Mouse (Mus musculus) stomach, embryonic 16.5 days (tissue): ENCODE data around the gene Pgam2. TPM values are rescaled to one million over a fixed set of nuclear protein-coding genes. Genes with fewer than 3 reads are reported as not detected.
"Not testable (repeated sequence)": the region's sequence is repeated elsewhere in the genome, so short reads cannot be mapped to it uniquely, and the experiment has no call there.

ENCODE experiments used
- ATAC-seq: fragments of 200-750 bp; cut with Nextera tagmentation; 2 replicates; pipeline ENCODE4 v1.8.0; 2017; ENCODE audit warnings: moderate number of reproducible peaks, moderate TSS enrichment; ENCODE audit not compliant: insufficient read depth, low FRiP score
- H3K27ac ChIP-seq: fragments of 300-500 bp; sonication (generic); 2 replicates; pipeline ENCODE4 v1.5.1; 2014; ENCODE audit warnings: low read length
- H3K27me3 ChIP-seq: fragments of 300-500 bp; sonication (generic); 2 replicates; pipeline ENCODE4 v1.6.1; 2014; ENCODE audit warnings: low read length, control low read depth, mixed read lengths; ENCODE audit not compliant: control insufficient read depth, insufficient read depth
- H3K36me3 ChIP-seq: fragments of 300-500 bp; sonication (generic); 2 replicates; pipeline ENCODE4 v1.6.1; 2014; ENCODE audit warnings: low read length; ENCODE audit not compliant: control insufficient read depth, insufficient read depth
- H3K4me1 ChIP-seq: fragments of 300-500 bp; sonication (generic); 2 replicates; pipeline ENCODE4 v1.6.1; 2014; ENCODE audit warnings: low read length, control low read depth, mixed read lengths; ENCODE audit not compliant: control insufficient read depth, insufficient read depth
- H3K4me2 ChIP-seq: fragments of 300-500 bp; sonication (generic); 2 replicates; pipeline ENCODE4 v1.6.1; 2014; ENCODE audit warnings: low read depth, low read length, mixed read lengths
- H3K4me3 ChIP-seq: fragments of 300-500 bp; sonication (generic); replicated peaks from 2 replicates; pipeline ENCODE4 v1.5.1; 2014; ENCODE audit warnings: mild to moderate bottlenecking, low read length
- H3K9ac ChIP-seq: fragments of 300-500 bp; sonication (generic); 2 replicates; pipeline ENCODE4 v1.6.1; 2014; ENCODE audit warnings: low read length
- H3K9me3 ChIP-seq: fragments of 300-500 bp; sonication (generic); replicated peaks from 2 replicates; pipeline ENCODE4 v1.6.1; 2016; ENCODE audit warnings: low read length, control low read depth; ENCODE audit not compliant: control insufficient read depth
- WGBS: fragments of 180-500 bp; shearing (Covaris S2); extraction: QIAGEN DNeasy Blood & Tissue Kit; methylation state at CpG from one replicate; pipeline ENCODE4 v1.1.7; 2014; 5-methylcytosine and 5-hydroxymethylcytosine counted together
- polyA plus RNA-seq: library from polyadenylated mRNA; unstranded; fragments of >200 nt; fragmentation: Nextera tagmentation; extraction: Ambion mirVana; gene quantifications from 2 replicates; pipeline ENCODE4 v1.2.1, GENCODE M21; 2015

Pgam2 gene
- polyA plus RNA-seq, 1 experiment from 2014 or later = 78.0 TPM

DNA sequence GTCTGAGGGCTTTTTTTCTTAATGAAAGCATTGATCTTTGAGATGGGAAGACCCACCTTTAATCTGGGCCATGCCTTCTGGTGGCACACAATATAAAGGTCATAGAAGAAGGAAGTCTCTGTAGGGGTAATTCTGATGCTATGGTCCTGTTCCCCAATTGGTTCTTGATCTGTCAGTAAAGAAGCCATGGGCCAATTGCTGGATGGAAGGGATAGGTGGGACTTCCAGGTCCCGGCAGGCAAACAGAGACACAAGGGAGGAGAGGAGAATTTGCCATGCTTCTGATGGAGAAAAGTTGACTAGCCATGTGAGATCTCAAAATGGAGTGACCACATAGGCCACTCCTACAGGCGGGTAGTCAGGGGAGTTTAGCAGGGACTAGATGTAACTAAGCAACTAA is 15.7 kb upstream of the Pgam2 start:
- Histone ChIP-seq H3K4me3 (no peak overlapping the region), H3K9ac (no peak overlapping the region), H3K36me3 (no peaks in the 10 kb centered on the region), H3K9me3 (no peaks in the 10 kb centered on the region), H3K4me2 (no peak overlapping the region), H3K27ac (no peak overlapping the region), H3K4me1 (no peaks in the 10 kb centered on the region), H3K27me3 (no peaks in the 10 kb centered on the region)
- ATAC-seq = no peak
- WGBS = 61% methylated on average over 2 of the region's 2 CpGs

DNA sequence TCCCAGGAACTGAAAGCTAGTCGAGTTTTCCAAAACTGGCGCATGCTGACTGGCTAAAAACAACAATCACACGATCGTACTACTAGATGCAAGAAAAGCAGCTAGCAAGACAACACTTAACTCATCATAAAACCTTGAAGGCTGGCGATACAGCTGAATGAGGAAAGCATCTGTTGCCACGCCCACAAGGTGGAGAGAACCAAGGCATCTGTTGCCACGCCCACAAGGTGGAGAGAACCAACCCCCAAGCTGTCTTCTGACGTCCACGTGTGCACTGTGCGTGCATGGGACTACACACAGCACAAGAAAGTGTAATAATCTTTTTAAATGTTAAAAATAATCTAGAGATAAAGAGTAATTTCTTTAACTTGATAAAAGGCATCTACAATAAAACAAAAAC is 9.8 kb upstream of the Pgam2 start:
- H3K9me3 ChIP-seq = no peaks in the 10 kb centered on the region
- no peak overlapping the region for H3K4me3 ChIP-seq
- H3K4me2 ChIP-seq = no peak overlapping the region
- no peak for ATAC-seq
- 75% methylated on average over 10 of the region's 10 CpGs for WGBS
- H3K27me3 ChIP-seq = no peaks in the 10 kb centered on the region
- H3K27ac ChIP-seq = no peak overlapping the region
- H3K4me1 ChIP-seq = no peaks in the 10 kb centered on the region
- no peaks in the 10 kb centered on the region for H3K36me3 ChIP-seq
- no peak overlapping the region for H3K9ac ChIP-seq

DNA sequence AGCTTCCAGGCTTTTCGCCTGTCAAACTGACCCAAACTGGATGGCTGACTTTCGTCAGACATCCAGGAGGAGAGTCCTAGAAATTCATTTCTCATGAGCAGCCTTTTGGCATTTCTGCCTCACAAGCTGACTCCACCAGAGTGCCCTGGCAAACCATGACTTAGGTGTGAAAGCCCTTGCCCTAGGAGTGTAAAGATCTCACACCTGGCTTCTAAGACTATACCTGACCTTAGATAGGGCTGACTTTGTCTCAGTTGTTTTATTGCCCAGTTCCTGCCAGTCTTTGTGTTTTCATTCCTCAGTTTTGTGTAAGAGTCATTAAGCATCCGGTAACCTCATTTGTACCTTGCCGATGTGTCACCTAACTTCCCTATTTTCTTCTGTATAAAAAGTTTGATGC is 6.0 kb upstream of the Pgam2 start:
- H3K4me3 ChIP-seq, H3K9me3 ChIP-seq, H3K4me1 ChIP-seq, ATAC-seq, H3K36me3 ChIP-seq, H3K27me3 ChIP-seq, H3K9ac ChIP-seq, H3K27ac ChIP-seq, H3K4me2 ChIP-seq: not testable (repeated sequence)
- WGBS = 91% methylated on average over 4 of the region's 4 CpGs

DNA sequence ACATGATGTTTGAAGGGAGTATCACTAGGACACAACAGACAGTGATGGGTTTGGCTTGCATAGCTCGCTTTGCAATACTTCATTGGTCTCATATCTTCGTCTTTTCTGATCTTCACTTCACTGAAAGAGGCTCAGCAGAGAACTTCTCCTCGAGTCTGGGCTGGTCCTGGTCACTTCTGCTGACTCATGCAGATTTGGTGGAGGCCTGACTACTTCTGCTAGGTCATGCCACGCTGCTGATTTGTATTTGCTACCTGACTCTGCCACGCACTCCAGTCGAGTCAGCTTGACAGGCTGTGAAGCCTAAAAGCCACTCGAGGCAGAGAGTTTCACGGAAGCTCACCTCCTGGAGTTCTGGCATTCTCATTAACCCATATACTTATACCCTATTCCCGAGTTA is 4.4 kb upstream of the Pgam2 start:
- no peaks in the 10 kb centered on the region for H3K36me3 ChIP-seq
- no peaks in the 10 kb centered on the region for H3K9me3 ChIP-seq
- WGBS = 85% methylated on average over 9 of the region's 9 CpGs
- H3K4me1 ChIP-seq = no peaks in the 10 kb centered on the region
- H3K27me3 ChIP-seq = no peaks in the 10 kb centered on the region
- ATAC-seq = no peak
- H3K4me2 ChIP-seq = no peak overlapping the region
- no peak overlapping the region for H3K9ac ChIP-seq
- no peak overlapping the region for H3K4me3 ChIP-seq
- H3K27ac ChIP-seq = no peak overlapping the region

DNA sequence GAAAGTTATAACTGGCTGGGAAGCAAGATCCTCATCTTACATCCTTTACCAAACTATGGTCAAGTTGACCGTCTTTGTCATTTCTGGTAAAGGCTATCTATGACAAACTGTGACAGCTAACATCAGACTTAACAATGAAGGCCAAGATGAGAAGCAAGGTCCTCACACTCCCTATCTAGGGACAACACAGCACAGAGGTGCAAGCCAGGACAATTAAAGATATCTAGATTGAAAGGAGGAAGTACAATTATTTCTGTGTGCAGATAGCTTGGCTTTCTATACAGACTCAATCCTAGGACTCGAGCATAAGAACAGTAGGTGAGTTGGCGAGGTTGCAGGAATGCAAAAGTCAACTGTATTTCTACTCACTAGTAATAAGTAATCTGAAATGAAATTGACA is 2.2 kb upstream of the Pgam2 start:
- Histone ChIP-seq H3K27ac (no peak overlapping the region), H3K27me3 (no peaks in the 10 kb centered on the region), H3K4me3 (no peak overlapping the region), H3K9me3 (no peaks in the 10 kb centered on the region), H3K4me2 (no peak overlapping the region), H3K9ac (no peak overlapping the region), H3K4me1 (no peaks in the 10 kb centered on the region), H3K36me3 (no peaks in the 10 kb centered on the region)
- 79% methylated on average over 3 of the region's 3 CpGs for WGBS
- no peak for ATAC-seq

DNA sequence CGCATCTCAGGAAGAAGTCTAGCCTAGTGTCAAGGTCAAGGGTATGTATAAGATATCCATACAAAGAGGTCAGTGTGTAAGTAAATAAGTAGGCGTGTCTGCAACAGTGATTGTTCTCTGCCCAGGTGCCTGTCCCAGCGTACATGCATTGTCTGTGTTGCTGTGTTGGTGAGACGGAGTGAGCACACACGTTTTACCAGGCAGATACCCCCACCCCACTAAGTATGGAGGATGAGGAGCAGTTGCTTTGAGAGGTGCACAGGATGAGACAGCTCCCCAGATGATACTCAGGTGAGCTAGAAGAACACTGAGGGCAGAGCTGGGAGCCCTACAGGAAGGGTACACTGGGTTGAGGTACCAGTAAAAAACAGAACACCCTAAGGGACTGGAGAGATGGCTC is 641 bp upstream of the Pgam2 start:
- Histone ChIP-seq H3K4me1 (no peaks in the 10 kb centered on the region), H3K4me2 (no peak overlapping the region), H3K27ac (no peak overlapping the region), H3K4me3 (no peak overlapping the region), H3K9me3 (no peaks in the 10 kb centered on the region), H3K27me3 (no peaks in the 10 kb centered on the region), H3K36me3 (0 out of 2 replicates have a peak, but pooled peaks cover 3% of the 10 kb centered on the region), H3K9ac (no peak overlapping the region)
- WGBS = 52% methylated on average over 5 of the region's 5 CpGs
- no peak for ATAC-seq

DNA sequence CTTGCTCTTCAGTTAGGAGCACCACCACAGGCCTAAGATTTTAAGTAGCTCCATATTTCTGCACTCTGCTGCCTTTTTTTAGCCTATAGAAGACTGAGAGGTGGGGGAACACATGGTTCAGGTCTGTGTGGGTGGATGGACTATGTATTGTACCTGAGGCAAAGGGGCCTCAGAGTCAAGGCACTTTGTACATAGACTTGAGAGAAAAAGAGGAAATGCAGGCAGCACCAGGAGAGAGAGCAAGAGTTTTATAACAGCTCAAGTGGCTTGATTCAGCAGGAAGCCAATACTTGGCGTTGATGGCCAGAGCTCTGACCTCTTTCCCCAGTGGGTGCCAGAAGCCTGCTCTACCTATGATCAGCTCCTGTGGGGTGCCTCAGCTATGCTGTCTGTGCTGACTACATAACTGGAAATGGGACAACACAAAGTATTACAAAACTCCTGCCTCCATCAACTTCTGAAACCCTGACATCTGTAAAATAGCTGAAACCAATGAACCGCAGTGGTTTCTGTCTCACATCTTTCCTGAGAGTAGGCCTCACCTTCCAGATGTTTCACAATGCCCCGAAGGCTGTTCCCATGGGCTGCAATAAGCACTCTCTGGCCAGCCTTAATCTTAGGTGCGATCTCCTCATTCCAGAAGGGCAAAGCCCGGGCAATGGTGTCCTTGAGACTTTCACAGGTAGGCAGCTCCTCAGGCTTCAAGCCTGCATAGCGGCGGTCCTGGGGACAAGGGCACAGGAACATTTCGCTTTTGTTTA is 896 bp downstream of the Pgam2 start:
- Histone ChIP-seq H3K36me3 (0 out of 2 replicates have a peak, but pooled peaks cover 3% of the 10 kb centered on the region), H3K27me3 (no peaks in the 10 kb centered on the region), H3K9me3 (no peaks in the 10 kb centered on the region), H3K9ac (no peak overlapping the region), H3K4me3 (no peak overlapping the region), H3K4me2 (no peak overlapping the region), H3K27ac (no peak overlapping the region), H3K4me1 (no peaks in the 10 kb centered on the region)
- peak; percentile 2; the same call in 1 of the 2 replicates for ATAC-seq
- WGBS = 70% methylated on average over 8 of the region's 8 CpGs

DNA sequence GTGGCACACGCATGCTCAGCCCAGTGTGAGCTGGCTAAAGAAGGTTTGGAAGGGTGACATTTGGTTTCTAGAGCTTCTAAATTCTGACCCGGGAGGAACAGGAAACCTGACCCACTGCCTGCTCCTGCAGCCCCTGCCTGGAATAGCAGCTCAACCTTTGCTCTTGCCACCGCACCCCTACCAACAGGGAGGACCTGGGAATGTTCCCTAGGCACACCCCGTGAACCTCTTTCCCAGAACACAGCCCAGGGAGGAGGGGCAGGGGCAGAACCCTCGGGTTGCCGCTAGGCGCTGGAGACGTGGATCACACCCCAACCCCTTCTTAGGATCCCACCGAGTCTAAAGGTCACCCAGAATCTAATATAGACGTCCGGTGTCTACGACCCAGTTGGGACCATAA is 1.5 kb downstream of the Pgam2 start:
- H3K9ac ChIP-seq = no peak overlapping the region
- peaks cover 6% of the 10 kb centered on the region; the same call in 1 of the 2 replicates for H3K36me3 ChIP-seq
- no peaks in the 10 kb centered on the region for H3K9me3 ChIP-seq
- H3K27me3 ChIP-seq = no peaks in the 10 kb centered on the region
- no peak overlapping the region for H3K27ac ChIP-seq
- ATAC-seq = peak; percentile 22; the same call in 1 of the 2 replicates
- 60% methylated on average over 12 of the region's 12 CpGs for WGBS
- H3K4me1 ChIP-seq = no peaks in the 10 kb centered on the region
- H3K4me2 ChIP-seq = no peak overlapping the region
- H3K4me3 ChIP-seq = no peak overlapping the region

DNA sequence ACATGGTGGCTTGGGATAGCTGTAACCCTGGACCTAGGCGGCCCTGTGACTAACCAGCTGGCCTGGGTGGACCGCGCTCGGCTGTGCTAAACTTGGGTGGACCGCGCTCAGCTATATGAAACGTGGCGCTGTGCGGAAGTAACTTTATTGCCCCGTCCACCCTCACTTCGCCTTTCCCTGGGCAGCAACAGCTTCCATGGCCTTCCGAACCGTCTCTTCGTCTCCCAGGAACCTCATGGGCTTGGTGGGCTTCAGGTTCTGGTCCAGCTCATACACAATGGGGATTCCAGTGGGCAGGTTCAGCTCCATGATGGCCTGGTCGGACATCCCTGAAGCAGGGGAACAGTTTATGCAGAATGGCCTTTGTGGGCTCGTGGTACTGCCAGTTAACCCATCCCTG is 2.0 kb downstream of the Pgam2 start:
- H3K4me2 ChIP-seq = no peak overlapping the region
- H3K27ac ChIP-seq = no peak overlapping the region
- no peak for ATAC-seq
- H3K9ac ChIP-seq = no peak overlapping the region
- WGBS = 92% methylated on average over 16 of the region's 16 CpGs
- no peaks in the 10 kb centered on the region for H3K9me3 ChIP-seq
- H3K36me3 ChIP-seq = peaks cover 11% of the 10 kb centered on the region; the same call in 1 of the 2 replicates
- H3K4me1 ChIP-seq = no peaks in the 10 kb centered on the region
- no peaks in the 10 kb centered on the region for H3K27me3 ChIP-seq
- H3K4me3 ChIP-seq = no peak overlapping the region
